Mouse (Mus musculus): Measurements from ENCODE around the gene Mvb12a.

- no peak for TF ChIP-seq CTCF (IDR thresholded peaks at IDR 0.05; ENCODE audit: low read depth, low read length)
- no peak for TF ChIP-seq GATA2 (IDR thresholded peaks at IDR 0.05; ENCODE audit: borderline replicate concordance, low read depth, low read length)
- no peak for TF ChIP-seq GATA1 (IDR thresholded peaks at IDR 0.05; ENCODE audit: borderline replicate concordance, low read length)
- no peak for TF ChIP-seq POLR2AphosphoS5 (IDR thresholded peaks at IDR 0.05; ENCODE audit: insufficient replicate concordance, low read depth, low read length)
- no peak for TF ChIP-seq TAL1 (conservative IDR thresholded peaks at IDR 0.05; ENCODE audit: low read depth, low read length)
These were observed 7.1 kb upstream of the Mvb12a start for GRCm38 (mm10) chr8:71535663-71536062.
